Mouse (Mus musculus): ENCODE measurements around the gene Zyx. TPM values are rescaled to one million over a fixed set of nuclear protein-coding genes. Genes with fewer than 3 reads are reported as not detected.

The Zyx gene
- polyA plus RNA-seq, 1 experiment from 2014 or later: 97.7 TPM

DNA sequence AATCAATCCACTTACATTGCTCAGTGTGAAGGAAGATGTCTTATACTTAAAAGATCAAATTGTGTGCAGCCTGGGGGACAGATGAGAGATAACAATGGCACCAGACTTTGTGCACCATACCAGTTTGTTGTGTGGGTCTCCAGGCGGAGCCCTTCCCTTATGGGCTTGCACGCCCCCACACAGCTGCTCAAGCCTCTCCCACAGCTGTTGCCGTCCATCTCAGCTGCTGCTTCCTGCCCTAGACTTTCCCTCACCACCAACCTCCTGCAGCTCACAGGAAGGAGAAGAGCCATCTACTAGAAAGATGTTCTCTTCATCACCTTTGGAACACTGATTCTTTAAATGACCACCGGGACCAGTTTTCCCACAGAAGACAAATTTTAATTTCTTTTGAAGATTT, 36.2 kb downstream of the Zyx start:
- no peak overlapping the region for H3K4me2 ChIP-seq (ENCODE audit: low read depth, severe bottlenecking)
- H3K27me3 ChIP-seq (ENCODE audit: control insufficient read depth, insufficient read depth, low read length): no peaks in the 10 kb centered on the region
- no peaks in the 10 kb centered on the region for H3K9me3 ChIP-seq (ENCODE audit: control insufficient read depth, low read length)
- H3K4me1 ChIP-seq (ENCODE audit: control insufficient read depth, insufficient read depth, low read length): peaks cover 2% of the 10 kb centered on the region; the same call in 1 of the 2 replicates
- no peak; the same call in 1 of the 2 replicates for ATAC-seq (ENCODE audit: insufficient number of reproducible peaks, low FRiP score, low TSS enrichment, low read depth)
- no peak overlapping the region for H3K9ac ChIP-seq (ENCODE audit: low read length)
- DNase-seq (ENCODE audit: low spot score): no peak
- no peak overlapping the region for H3K27ac ChIP-seq (replicated peaks; ENCODE audit: low read depth, low read length)
- 75% methylated on average over 4 of the region's 4 CpGs for WGBS
- no peak overlapping the region for H3K4me3 ChIP-seq (ENCODE audit: low read depth, low read length)
- H3K36me3 ChIP-seq (ENCODE audit: control insufficient read depth, insufficient read depth, low read length): no peaks in the 10 kb centered on the region

DNA sequence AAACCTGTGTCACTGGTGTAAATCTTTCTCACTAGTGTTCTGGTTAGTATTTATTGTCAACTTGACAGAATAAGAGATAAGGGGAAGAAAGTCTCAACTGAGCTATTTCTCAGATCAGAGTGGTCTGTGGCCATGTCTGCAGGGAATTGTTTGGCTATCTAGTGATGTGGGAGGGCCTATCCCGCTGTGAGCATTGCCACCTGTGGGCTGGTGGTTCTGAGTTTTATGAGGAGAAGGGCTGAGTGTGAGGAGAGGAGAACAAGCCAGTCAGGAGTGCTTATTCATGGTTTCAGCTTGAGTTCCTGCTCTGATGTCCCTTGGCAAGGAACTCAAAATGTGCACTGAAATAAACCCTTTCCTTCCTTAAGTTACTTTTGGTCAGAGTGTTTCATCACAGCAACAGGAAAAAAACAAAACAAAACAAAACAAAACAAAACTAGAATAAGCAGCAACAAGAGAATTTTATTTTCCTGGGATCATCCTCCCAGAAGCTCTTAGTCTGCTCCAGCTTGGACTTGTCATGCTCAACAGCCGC, 42.4 kb downstream of the Zyx start:
- Histone ChIP-seq H3K4me1 (ENCODE audit: control insufficient read depth, insufficient read depth, low read length) (no peaks in the 10 kb centered on the region), H3K4me2 (ENCODE audit: low read depth, severe bottlenecking) (no peak overlapping the region), H3K9ac (ENCODE audit: low read length) (no peak overlapping the region), H3K36me3 (ENCODE audit: control insufficient read depth, insufficient read depth, low read length) (no peaks in the 10 kb centered on the region), H3K27ac (replicated peaks; ENCODE audit: low read depth, low read length) (no peak overlapping the region), H3K27me3 (ENCODE audit: control insufficient read depth, insufficient read depth, low read length) (no peaks in the 10 kb centered on the region), H3K4me3 (ENCODE audit: low read depth, low read length) (no peak overlapping the region), H3K9me3 (ENCODE audit: control insufficient read depth, low read length) (no peaks in the 10 kb centered on the region)
- no peak for DNase-seq (ENCODE audit: low spot score)
- ATAC-seq (ENCODE audit: insufficient number of reproducible peaks, low FRiP score, low TSS enrichment, low read depth): no peak
- 30% methylated on average over 2 of the region's 2 CpGs for WGBS

- DNase-seq (ENCODE audit: low spot score): no peak
- no peak overlapping the region for H3K27ac ChIP-seq (replicated peaks; ENCODE audit: low read depth, low read length)
- H3K4me2 ChIP-seq (ENCODE audit: low read depth, severe bottlenecking): no peak overlapping the region
- no peak for ATAC-seq (ENCODE audit: insufficient number of reproducible peaks, low FRiP score, low TSS enrichment, low read depth)
- H3K27me3 ChIP-seq (ENCODE audit: control insufficient read depth, insufficient read depth, low read length): no peaks in the 10 kb centered on the region
- H3K9ac ChIP-seq (ENCODE audit: low read length): no peak overlapping the region
- 83% methylated on average over 9 of the region's 9 CpGs for whole genome bisulfite sequencing
- H3K36me3 ChIP-seq (ENCODE audit: control insufficient read depth, insufficient read depth, low read length): no peaks in the 10 kb centered on the region
- no peak overlapping the region for H3K4me3 ChIP-seq (ENCODE audit: low read depth, low read length)
- no peaks in the 10 kb centered on the region for H3K9me3 ChIP-seq (ENCODE audit: control insufficient read depth, low read length)
- H3K4me1 ChIP-seq (ENCODE audit: control insufficient read depth, insufficient read depth, low read length): no peaks in the 10 kb centered on the region
Measured at GRCm38 (mm10) chr6:42395960-42396809, 46.8 kb downstream of the Zyx start.

- Histone ChIP-seq H3K9me3 (ENCODE audit: control insufficient read depth, low read length) (no peaks in the 10 kb centered on the region), H3K4me3 (ENCODE audit: low read depth, low read length) (no peak overlapping the region), H3K27ac (replicated peaks; ENCODE audit: low read depth, low read length) (no peak overlapping the region), H3K4me2 (ENCODE audit: low read depth, severe bottlenecking) (no peak overlapping the region), H3K27me3 (ENCODE audit: control insufficient read depth, insufficient read depth, low read length) (no peaks in the 10 kb centered on the region), H3K4me1 (ENCODE audit: control insufficient read depth, insufficient read depth, low read length) (no peaks in the 10 kb centered on the region), H3K36me3 (ENCODE audit: control insufficient read depth, insufficient read depth, low read length) (no peaks in the 10 kb centered on the region), H3K9ac (ENCODE audit: low read length) (no peak overlapping the region)
- no peak for DNase-seq (ENCODE audit: low spot score)
- WGBS: 69% methylated on average over 3 of the region's 3 CpGs
- ATAC-seq (ENCODE audit: insufficient number of reproducible peaks, low FRiP score, low TSS enrichment, low read depth): no peak
Measured at GRCm38 (mm10) chr6:42397041-42397657, 47.7 kb downstream of the Zyx start.

GRCm38 (mm10) chr6:42398285-42398684, 48.9 kb downstream of the Zyx start:
- H3K9ac ChIP-seq (ENCODE audit: low read length): no peak overlapping the region
- ATAC-seq (ENCODE audit: insufficient number of reproducible peaks, low FRiP score, low TSS enrichment, low read depth) (no peak), DNase-seq (ENCODE audit: low spot score) (no peak)
- H3K27me3 ChIP-seq (ENCODE audit: control insufficient read depth, insufficient read depth, low read length): no peaks in the 10 kb centered on the region
- H3K36me3 ChIP-seq (ENCODE audit: control insufficient read depth, insufficient read depth, low read length): no peaks in the 10 kb centered on the region
- H3K9me3 ChIP-seq (ENCODE audit: control insufficient read depth, low read length): no peaks in the 10 kb centered on the region
- no peaks in the 10 kb centered on the region for H3K4me1 ChIP-seq (ENCODE audit: control insufficient read depth, insufficient read depth, low read length)
- H3K4me2 ChIP-seq (ENCODE audit: low read depth, severe bottlenecking): no peak overlapping the region
- H3K4me3 ChIP-seq (ENCODE audit: low read depth, low read length): no peak overlapping the region
- WGBS: 83% methylated on average over 3 of the region's 3 CpGs
- H3K27ac ChIP-seq (replicated peaks; ENCODE audit: low read depth, low read length): no peak overlapping the region

- Histone ChIP-seq H3K36me3 (ENCODE audit: control insufficient read depth, insufficient read depth, low read length) (no peaks in the 10 kb centered on the region), H3K4me2 (ENCODE audit: low read depth, severe bottlenecking) (no peak overlapping the region), H3K4me1 (ENCODE audit: control insufficient read depth, insufficient read depth, low read length) (no peaks in the 10 kb centered on the region), H3K9me3 (ENCODE audit: control insufficient read depth, low read length) (no peaks in the 10 kb centered on the region), H3K27ac (replicated peaks; ENCODE audit: low read depth, low read length) (no peak overlapping the region), H3K9ac (ENCODE audit: low read length) (no peak overlapping the region), H3K4me3 (ENCODE audit: low read depth, low read length) (no peak overlapping the region), H3K27me3 (ENCODE audit: control insufficient read depth, insufficient read depth, low read length) (no peaks in the 10 kb centered on the region)
- ATAC-seq (ENCODE audit: insufficient number of reproducible peaks, low FRiP score, low TSS enrichment, low read depth): no peak
- DNase-seq (ENCODE audit: low spot score): no peak
- 86% methylated on average over 1 of the region's 1 CpGs for WGBS
Measured at GRCm38 (mm10) chr6:42398998-42399397, 49.6 kb downstream of the Zyx start.

DNA sequence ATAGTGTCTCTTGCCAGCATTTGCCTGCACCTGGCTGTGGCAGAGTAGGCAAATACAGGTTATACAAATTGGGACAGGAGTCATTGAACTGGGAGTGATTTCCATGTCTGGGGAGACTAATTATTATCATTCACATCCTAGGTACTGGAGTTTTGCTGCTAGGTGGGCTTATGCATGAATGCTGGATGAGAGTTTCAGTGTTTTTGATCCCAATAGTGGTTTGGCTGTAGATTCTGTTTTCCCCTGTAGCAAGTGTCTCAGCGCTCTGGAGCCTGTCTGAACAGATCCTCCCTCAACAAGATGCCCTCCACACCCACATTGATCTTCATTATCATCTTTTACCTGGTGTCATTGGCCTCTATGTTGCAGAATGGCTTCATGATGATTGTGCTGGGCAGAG, 50.5 kb downstream of the Zyx start, which contains the start of gene Tas2r143:
Gene Tas2r143 (plus strand): TSS at position 301 of the 400 bp plus-strand sequence.
- DNase-seq (ENCODE audit: low spot score) (no peak), ATAC-seq (ENCODE audit: insufficient number of reproducible peaks, low FRiP score, low TSS enrichment, low read depth) (no peak)
- Histone ChIP-seq H3K36me3 (ENCODE audit: control insufficient read depth, insufficient read depth, low read length) (no peaks in the 10 kb centered on the region), H3K27ac (replicated peaks; ENCODE audit: low read depth, low read length) (no peak within 1 kb of the TSS), H3K9ac (ENCODE audit: low read length) (no peak within 1 kb of the TSS), H3K4me1 (ENCODE audit: control insufficient read depth, insufficient read depth, low read length) (no peaks in the 10 kb centered on the region), H3K9me3 (ENCODE audit: control insufficient read depth, low read length) (no peaks in the 10 kb centered on the region), H3K27me3 (ENCODE audit: control insufficient read depth, insufficient read depth, low read length) (no peaks in the 10 kb centered on the region), H3K4me2 (ENCODE audit: low read depth, severe bottlenecking) (no peak within 1 kb of the TSS), H3K4me3 (ENCODE audit: low read depth, low read length) (no peak within 1 kb of the TSS)
- 88% methylated on average over 1 of the region's 1 CpGs for WGBS

GRCm38 (mm10) chr6:42405134-42405533, 55.7 kb downstream of the Zyx start, which contains the start of gene Tas2r135:
Gene Tas2r135, plus strand, starts transcription at chr6:42405434.
- H3K4me1 ChIP-seq (ENCODE audit: control insufficient read depth, insufficient read depth, low read length): no peaks in the 10 kb centered on the region
- DNase-seq (ENCODE audit: low spot score): no peak
- 73% methylated on average over 2 of the region's 2 CpGs for WGBS
- H3K27ac ChIP-seq (replicated peaks; ENCODE audit: low read depth, low read length): no peak within 1 kb of the TSS
- no peak for ATAC-seq (ENCODE audit: insufficient number of reproducible peaks, low FRiP score, low TSS enrichment, low read depth)
- no peak within 1 kb of the TSS for H3K4me2 ChIP-seq (ENCODE audit: low read depth, severe bottlenecking)
- H3K36me3 ChIP-seq (ENCODE audit: control insufficient read depth, insufficient read depth, low read length): no peaks in the 10 kb centered on the region
- no peak within 1 kb of the TSS for H3K4me3 ChIP-seq (ENCODE audit: low read depth, low read length)
- no peak within 1 kb of the TSS for H3K9ac ChIP-seq (ENCODE audit: low read length)
- no peaks in the 10 kb centered on the region for H3K27me3 ChIP-seq (ENCODE audit: control insufficient read depth, insufficient read depth, low read length)
- H3K9me3 ChIP-seq (ENCODE audit: control insufficient read depth, low read length): no peaks in the 10 kb centered on the region

All from limb, embryonic 11.5 days (tissue).